Mouse (Mus musculus) forebrain, embryonic 13.5 days (tissue): ENCODE data around the gene Hint2. TPM values are rescaled to one million over a fixed set of nuclear protein-coding genes. Genes with fewer than 3 reads are reported as not detected.
A peak's percentile ranks its signal among the peaks of the same experiment; 100 is the strongest.

ENCODE experiments used
- ATAC-seq: fragments of 200-750 bp; cut with Nextera tagmentation; 2 replicates; pipeline ENCODE4 v1.8.0; 2017
- H3K27ac ChIP-seq: fragments of 300-500 bp; sonication (generic); 2 replicates; pipeline ENCODE4 v1.5.1; 2015; ENCODE audit warnings: inconsistent platforms, mild to moderate bottlenecking, moderate library complexity
- H3K27me3 ChIP-seq: fragments of 300-500 bp; sonication (generic); 2 replicates; pipeline ENCODE4 v1.6.1; 2015; ENCODE audit warnings: mild to moderate bottlenecking, inconsistent platforms
- H3K36me3 ChIP-seq: fragments of 300-500 bp; sonication (generic); 2 replicates; pipeline ENCODE4 v1.6.1; 2015; ENCODE audit warnings: mild to moderate bottlenecking, inconsistent platforms; ENCODE audit not compliant: poor library complexity, severe bottlenecking
- H3K4me1 ChIP-seq: fragments of 300-500 bp; sonication (generic); 2 replicates; pipeline ENCODE4 v1.6.1; 2015; ENCODE audit warnings: inconsistent platforms
- H3K4me2 ChIP-seq: fragments of 300-500 bp; sonication (generic); 2 replicates; pipeline ENCODE4 v1.6.1; 2015; ENCODE audit warnings: inconsistent platforms, mild to moderate bottlenecking, moderate library complexity
- H3K4me3 ChIP-seq: fragments of 300-500 bp; sonication (generic); 2 replicates; pipeline ENCODE4 v1.5.1; 2015; ENCODE audit warnings: mild to moderate bottlenecking, inconsistent platforms
- H3K9ac ChIP-seq: fragments of 300-500 bp; sonication (generic); 2 replicates; pipeline ENCODE4 v1.6.1; 2015; ENCODE audit warnings: mild to moderate bottlenecking, inconsistent platforms
- H3K9me3 ChIP-seq: fragments of 300-500 bp; sonication (generic); replicated peaks from 2 replicates; pipeline ENCODE4 v1.6.1; 2016; ENCODE audit warnings: inconsistent platforms
- WGBS: fragments of 180-500 bp; shearing (Covaris S2); methylation state at CpG from one replicate; pipeline ENCODE4 v1.1.7; 2015; 5-methylcytosine and 5-hydroxymethylcytosine counted together
- polyA plus RNA-seq: library from polyadenylated mRNA; unstranded; fragments of >200 nt; fragmentation: Nextera tagmentation; extraction: Ambion mirVana; gene quantifications from 2 replicates; pipeline ENCODE4 v1.2.1, GENCODE M21; 2015

The Hint2 gene
- polyA plus RNA-seq = 75.6 and 79.2 TPM in 2 replicates

- Histone ChIP-seq H3K4me2 (peak within 1 kb of the TSS; percentile 81), H3K27ac (peak within 1 kb of the TSS; percentile 88), H3K9me3 (no peaks in the 10 kb centered on the region), H3K4me1 (peaks cover 16% of the 10 kb centered on the region), H3K27me3 (peaks cover 1% of the 10 kb centered on the region; the same call in 1 of the 2 replicates), H3K9ac (peak within 1 kb of the TSS; percentile 88), H3K36me3 (0 out of 2 replicates have a peak, but pooled peaks cover 4% of the 10 kb centered on the region), H3K4me3 (peak within 1 kb of the TSS; percentile 71)
- ATAC-seq = peak; percentile 98
- WGBS = under 1% methylated on average over 34 of the region's 34 CpGs
Observed at GRCm38 (mm10) chr4:43656339-43657109, at the start of gene Hint2. Gene Hint2 (minus strand): TSS chr4:43656466.

- no peak overlapping the region for H3K4me3 ChIP-seq
- no peak overlapping the region for H3K9ac ChIP-seq
- H3K9me3 ChIP-seq = no peaks in the 10 kb centered on the region
- no peak for ATAC-seq
- no peak overlapping the region for H3K4me2 ChIP-seq
- H3K27me3 ChIP-seq = no peaks in the 10 kb centered on the region
- H3K27ac ChIP-seq = no peak overlapping the region
- 87% methylated on average over 13 of the region's 13 CpGs for WGBS
- no peaks in the 10 kb centered on the region for H3K36me3 ChIP-seq
- H3K4me1 ChIP-seq = 0 out of 2 replicates have a peak, but pooled peaks cover 4% of the 10 kb centered on the region
Observed at GRCm38 (mm10) chr4:43705991-43706390, 49.7 kb upstream of the Hint2 start.

- Histone ChIP-seq H3K27me3 (no peaks in the 10 kb centered on the region), H3K36me3 (no peaks in the 10 kb centered on the region), H3K4me3 (no peak overlapping the region), H3K9me3 (no peaks in the 10 kb centered on the region), H3K9ac (no peak overlapping the region), H3K4me2 (no peak overlapping the region), H3K27ac (no peak overlapping the region), H3K4me1 (0 out of 2 replicates have a peak, but pooled peaks cover 4% of the 10 kb centered on the region)
- WGBS = 85% methylated on average over 8 of the region's 8 CpGs
- ATAC-seq = no peak
Observed at GRCm38 (mm10) chr4:43703851-43704250, 47.6 kb upstream of the Hint2 start.

GRCm38 (mm10) chr4:43703439-43703838, 47.2 kb upstream of the Hint2 start:
- no peak overlapping the region for H3K4me3 ChIP-seq
- H3K27me3 ChIP-seq = no peaks in the 10 kb centered on the region
- no peak overlapping the region for H3K27ac ChIP-seq
- 0 out of 2 replicates have a peak, but pooled peaks cover 4% of the 10 kb centered on the region for H3K4me1 ChIP-seq
- no peaks in the 10 kb centered on the region for H3K9me3 ChIP-seq
- 77% methylated on average over 6 of the region's 6 CpGs for WGBS
- no peak overlapping the region for H3K4me2 ChIP-seq
- H3K36me3 ChIP-seq = no peaks in the 10 kb centered on the region
- H3K9ac ChIP-seq = no peak overlapping the region
- ATAC-seq = no peak

GRCm38 (mm10) chr4:43700707-43701106, 44.4 kb upstream of the Hint2 start, which contains the start of gene Olfr70:
Gene Olfr70 (minus strand): TSS chr4:43700807.
- no peaks in the 10 kb centered on the region for H3K27me3 ChIP-seq
- no peaks in the 10 kb centered on the region for H3K4me1 ChIP-seq
- H3K4me2 ChIP-seq = no peak within 1 kb of the TSS
- 93% methylated on average over 6 of the region's 6 CpGs for WGBS
- H3K9me3 ChIP-seq = no peaks in the 10 kb centered on the region
- no peak within 1 kb of the TSS for H3K4me3 ChIP-seq
- H3K27ac ChIP-seq = no peak within 1 kb of the TSS
- no peak for ATAC-seq
- H3K9ac ChIP-seq = no peak within 1 kb of the TSS
- H3K36me3 ChIP-seq = no peaks in the 10 kb centered on the region

- no peak overlapping the region for H3K4me3 ChIP-seq
- 82% methylated on average over 13 of the region's 13 CpGs for WGBS
- H3K27ac ChIP-seq = no peak overlapping the region
- no peak overlapping the region for H3K4me2 ChIP-seq
- no peaks in the 10 kb centered on the region for H3K9me3 ChIP-seq
- H3K4me1 ChIP-seq = no peaks in the 10 kb centered on the region
- 0 out of 2 replicates have a peak, but pooled peaks have one; percentile 16 for ATAC-seq
- 0 out of 2 replicates have a peak, but pooled peaks cover 5% of the 10 kb centered on the region for H3K36me3 ChIP-seq
- H3K27me3 ChIP-seq = no peaks in the 10 kb centered on the region
- no peak overlapping the region for H3K9ac ChIP-seq
Observed at GRCm38 (mm10) chr4:43696561-43696960, 40.3 kb upstream of the Hint2 start.

- Histone ChIP-seq H3K9me3 (no peaks in the 10 kb centered on the region), H3K4me1 (no peaks in the 10 kb centered on the region), H3K4me3 (no peak overlapping the region), H3K36me3 (peaks cover 14% of the 10 kb centered on the region), H3K9ac (no peak overlapping the region), H3K4me2 (no peak overlapping the region), H3K27me3 (no peaks in the 10 kb centered on the region), H3K27ac (no peak overlapping the region)
- 34% methylated on average over 9 of the region's 9 CpGs for WGBS
- no peak for ATAC-seq
Observed at GRCm38 (mm10) chr4:43695249-43695671, 39.0 kb upstream of the Hint2 start.

GRCm38 (mm10) chr4:43694439-43695248, 38.4 kb upstream of the Hint2 start:
- Histone ChIP-seq H3K27ac (no peak overlapping the region), H3K9me3 (no peaks in the 10 kb centered on the region), H3K4me2 (no peak overlapping the region), H3K36me3 (peaks cover 20% of the 10 kb centered on the region), H3K27me3 (no peaks in the 10 kb centered on the region), H3K4me3 (no peak overlapping the region), H3K4me1 (no peaks in the 10 kb centered on the region), H3K9ac (no peak overlapping the region)
- 84% methylated on average over 1 of the region's 1 CpGs for WGBS
- no peak for ATAC-seq

GRCm38 (mm10) chr4:43693806-43694241, 37.6 kb upstream of the Hint2 start:
- Histone ChIP-seq H3K36me3 (peaks cover 28% of the 10 kb centered on the region), H3K4me1 (no peaks in the 10 kb centered on the region), H3K4me3 (no peak overlapping the region), H3K27ac (no peak overlapping the region), H3K4me2 (no peak overlapping the region), H3K9me3 (no peaks in the 10 kb centered on the region), H3K27me3 (no peaks in the 10 kb centered on the region), H3K9ac (no peak overlapping the region)
- no peak for ATAC-seq
- 82% methylated on average over 5 of the region's 5 CpGs for WGBS

GRCm38 (mm10) chr4:43691026-43691425, 34.8 kb upstream of the Hint2 start:
- Histone ChIP-seq H3K27me3 (no peaks in the 10 kb centered on the region), H3K4me2 (no peak overlapping the region), H3K27ac (no peak overlapping the region), H3K4me1 (no peaks in the 10 kb centered on the region), H3K9me3 (no peaks in the 10 kb centered on the region), H3K4me3 (no peak overlapping the region), H3K36me3 (peaks cover 54% of the 10 kb centered on the region), H3K9ac (no peak overlapping the region)
- WGBS = 82% methylated on average over 5 of the region's 5 CpGs
- no peak for ATAC-seq

- H3K9ac ChIP-seq = no peak overlapping the region
- H3K36me3 ChIP-seq = peaks cover 64% of the 10 kb centered on the region
- 94% methylated on average over 17 of the region's 17 CpGs for WGBS
- no peak for ATAC-seq
- no peak overlapping the region for H3K4me2 ChIP-seq
- H3K9me3 ChIP-seq = no peaks in the 10 kb centered on the region
- no peak overlapping the region for H3K4me3 ChIP-seq
- H3K27ac ChIP-seq = no peak overlapping the region
- no peaks in the 10 kb centered on the region for H3K27me3 ChIP-seq
- no peaks in the 10 kb centered on the region for H3K4me1 ChIP-seq
Observed at GRCm38 (mm10) chr4:43690021-43690420, 33.8 kb upstream of the Hint2 start.
